Mouse (Mus musculus): Measurements from ENCODE around the gene Zfp697.

Zfp697 gene

DNA sequence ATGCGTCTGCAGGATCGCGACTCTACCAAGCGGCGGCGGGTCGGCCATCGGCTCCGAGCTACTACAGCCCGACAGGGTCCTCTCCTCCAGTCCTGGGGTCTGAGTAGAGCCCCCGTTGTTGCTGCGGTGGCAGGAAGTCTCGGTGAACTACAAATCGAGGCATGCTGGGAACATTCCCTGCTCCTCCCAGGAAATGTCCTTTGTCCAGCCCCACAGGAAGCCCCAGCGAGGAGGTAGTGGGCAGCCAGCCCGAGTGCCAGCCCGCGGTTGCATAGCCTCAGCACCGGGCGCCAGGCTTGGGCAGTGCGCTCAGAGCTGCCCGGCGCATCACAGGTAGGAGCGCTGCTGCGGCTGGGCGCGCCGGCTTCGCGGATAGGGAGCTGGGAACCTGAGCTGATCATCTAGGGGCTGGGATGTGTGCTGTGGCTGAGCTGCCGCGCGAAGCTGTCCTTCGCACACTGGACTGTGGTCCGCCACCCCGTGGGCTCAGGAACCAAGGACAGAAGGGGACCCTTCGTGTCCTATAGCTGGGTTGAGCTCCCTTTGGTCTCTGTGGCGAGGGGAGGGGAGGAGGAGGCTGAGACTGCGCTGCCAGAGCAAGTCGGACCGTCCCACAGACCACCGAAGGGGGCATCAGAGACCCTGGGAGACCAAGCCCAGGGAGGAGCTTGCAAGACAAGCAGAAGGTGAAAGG lies at the start of gene Zfp697:
Gene Zfp697, plus strand, starts transcription at position 216 of the 694 bp plus-strand sequence.
- peak; percentile 89 to 91 for DNase-seq

DNA sequence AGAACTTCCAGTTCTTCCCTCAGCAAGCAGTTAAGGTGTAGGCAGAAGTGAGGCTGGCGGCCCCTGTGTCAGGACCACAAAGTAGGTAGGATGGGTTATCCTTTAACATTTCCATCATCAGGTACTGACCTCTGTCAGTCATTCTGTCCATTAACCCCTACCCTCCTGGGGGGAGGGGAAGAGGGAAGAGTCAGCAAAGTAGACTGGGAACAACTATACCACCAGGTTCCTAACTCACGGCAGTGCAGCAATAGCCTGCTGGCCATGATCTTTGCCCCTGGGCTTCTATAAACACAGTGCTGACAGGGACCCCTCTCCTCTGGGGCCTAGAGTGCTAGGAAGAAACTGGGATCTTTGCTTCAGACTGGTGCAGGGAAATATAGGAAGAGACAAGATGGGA lies 48.3 kb upstream of the Zfp697 start:
- DNase-seq: no peak

DNA sequence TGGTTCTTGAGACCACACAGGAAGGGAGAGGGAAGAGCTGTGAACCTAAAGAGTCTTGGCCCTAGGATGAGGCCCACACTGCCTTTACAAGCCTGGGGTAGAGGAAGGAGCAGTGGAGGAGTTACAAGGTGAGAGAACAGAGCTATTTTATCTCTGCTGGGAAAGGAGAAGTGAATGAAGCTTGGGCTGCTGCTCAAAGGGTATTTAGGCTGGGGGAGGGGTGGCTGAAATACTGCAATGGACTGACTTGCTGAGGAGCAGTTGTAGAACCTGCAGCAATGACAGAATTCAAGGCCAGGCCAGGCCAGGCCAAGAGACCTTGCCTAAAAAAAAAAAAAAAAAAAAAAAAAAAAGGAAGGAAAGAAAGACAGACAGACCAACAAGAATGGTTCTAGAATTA lies 46.9 kb upstream of the Zfp697 start:
- no peak for DNase-seq

DNA sequence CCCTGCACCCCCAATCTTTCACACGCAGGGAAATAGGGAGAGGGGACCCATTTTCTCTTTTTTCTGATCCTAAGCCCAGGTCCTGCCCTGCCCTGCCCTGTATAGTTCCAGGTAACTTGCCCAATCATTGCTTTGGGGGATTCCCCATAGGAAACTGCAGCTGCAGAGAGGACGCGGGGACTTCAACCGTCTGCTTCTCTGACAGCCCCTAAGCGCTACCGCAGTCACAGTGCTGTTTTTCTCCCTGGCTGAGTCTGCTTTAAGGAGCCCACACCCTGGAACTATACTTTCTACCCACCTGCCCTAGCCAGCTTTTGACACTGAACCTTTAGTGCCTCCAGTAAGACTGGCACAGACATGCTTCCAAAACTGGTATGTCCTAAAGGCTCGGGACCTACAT lies 46.4 kb upstream of the Zfp697 start:
- DNase-seq: no peak

DNA sequence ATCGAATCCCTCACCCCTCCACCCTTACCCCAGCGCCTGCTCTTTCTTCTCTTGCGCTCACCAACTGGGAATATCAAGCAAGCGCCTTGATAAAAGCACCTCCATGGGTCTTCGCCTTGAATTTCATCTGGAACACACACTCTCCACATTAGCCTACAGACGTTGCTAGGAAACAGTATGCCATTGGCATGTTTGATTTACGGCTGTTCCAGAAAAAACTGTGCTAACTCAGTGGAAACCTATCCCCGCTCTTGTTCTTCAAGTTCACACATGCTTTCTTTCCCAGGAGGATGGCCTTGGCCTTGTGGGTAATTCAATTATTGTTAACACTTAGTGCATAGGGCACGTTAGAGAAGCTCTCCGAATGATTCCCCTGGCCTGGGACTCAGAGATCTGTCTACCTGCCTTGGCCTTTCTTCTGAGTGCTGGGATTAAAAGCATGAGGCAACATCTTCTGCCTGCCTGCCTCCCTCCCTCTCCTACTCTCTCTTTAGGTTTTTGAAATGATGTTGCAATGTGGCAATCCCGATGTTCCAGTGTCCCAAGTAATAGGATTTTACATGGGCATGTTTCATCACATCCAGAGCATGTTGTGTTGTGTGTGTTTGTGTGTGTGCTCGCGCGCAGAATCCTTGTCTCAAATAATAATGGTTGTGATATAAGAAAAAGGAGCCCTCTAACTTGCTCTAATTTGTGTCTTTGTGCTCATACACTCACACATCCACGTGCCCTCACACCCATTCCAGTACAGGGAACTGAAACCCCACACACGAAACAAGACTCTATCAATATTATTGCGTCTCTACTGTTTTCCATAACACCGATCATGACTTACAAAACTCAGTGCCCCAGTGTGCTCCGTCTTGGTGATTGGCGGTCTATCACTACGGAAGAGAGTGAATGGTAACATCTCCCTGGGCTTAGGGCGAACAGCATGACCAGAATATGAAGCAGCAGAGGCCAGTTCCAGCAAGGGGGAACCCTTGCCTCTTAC lies 45.3 kb upstream of the Zfp697 start:
- no peak for DNase-seq

DNA sequence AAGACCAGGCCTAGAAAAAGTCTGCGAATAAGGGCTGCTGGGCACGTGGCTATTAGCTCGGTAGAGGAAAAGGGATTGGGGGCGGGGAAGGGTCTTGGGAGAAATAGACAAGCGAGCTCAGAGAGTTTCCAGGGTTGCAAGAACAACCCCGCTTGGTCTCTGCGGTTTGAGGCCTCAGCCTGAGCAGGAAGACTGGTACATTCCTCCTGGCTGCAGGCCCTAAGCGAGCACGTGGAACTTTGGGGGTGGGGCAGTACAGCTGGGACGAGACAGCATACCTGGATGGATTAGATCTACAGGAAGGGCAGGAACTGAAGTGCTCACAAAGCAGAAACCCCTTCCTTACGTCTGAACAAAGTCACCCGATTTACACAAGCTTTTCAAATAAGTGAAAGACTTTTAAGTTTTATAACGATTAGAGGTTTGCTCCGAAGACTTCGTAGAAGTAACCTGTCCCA lies 43.6 kb upstream of the Zfp697 start:
- DNase-seq: peak; percentile 14 to 22

DNA sequence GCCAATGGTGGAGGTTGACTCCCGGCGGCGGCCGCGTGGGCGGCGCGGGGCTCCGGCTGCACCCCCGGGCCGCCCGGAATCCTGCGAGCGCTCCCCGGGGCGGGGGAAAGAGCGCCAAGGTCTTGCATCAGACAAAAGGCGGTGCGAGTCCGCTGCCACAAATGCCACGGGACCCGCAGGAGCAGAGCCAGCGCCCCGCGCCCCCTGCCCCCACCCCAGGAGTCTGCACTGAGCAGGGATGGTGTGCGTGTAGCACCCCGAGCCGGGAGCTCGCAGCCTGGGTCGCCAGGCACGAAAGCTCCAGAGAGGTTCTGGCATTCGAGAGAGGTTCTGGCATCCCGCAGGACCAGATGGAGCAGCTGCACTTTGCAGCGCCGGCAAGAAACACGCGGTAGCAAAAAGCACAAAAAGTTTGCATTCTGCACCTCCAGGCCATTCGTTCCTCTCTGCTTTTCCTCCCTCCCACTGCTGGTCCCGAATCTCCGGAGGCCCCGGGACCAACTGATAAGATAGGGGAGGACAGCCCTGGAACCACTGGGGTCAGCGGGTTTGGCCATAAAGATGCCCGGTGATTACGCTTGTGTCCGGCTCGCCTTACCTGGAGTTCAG lies 43.1 kb upstream of the Zfp697 start:
- peak; percentile 20 for DNase-seq

DNA sequence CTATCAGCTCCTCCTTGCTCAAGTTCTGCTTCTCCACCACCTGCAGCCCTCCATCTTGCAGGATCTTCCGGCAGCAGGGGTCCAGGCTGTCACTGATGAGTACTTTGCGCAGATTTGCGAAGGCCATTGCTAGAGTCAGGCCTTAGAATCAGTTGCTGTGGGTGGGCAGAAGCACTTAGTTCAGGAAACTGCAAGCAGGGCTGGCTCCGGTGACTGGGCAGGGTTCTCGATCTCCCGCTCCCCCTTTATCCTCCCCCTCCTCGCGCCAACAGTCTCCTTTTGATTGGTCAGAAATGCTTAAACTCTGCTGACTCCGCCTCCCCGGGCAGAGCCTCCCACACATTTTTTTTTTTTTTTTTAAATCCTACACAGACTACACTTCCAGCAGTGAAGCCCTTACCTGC lies 42.6 kb upstream of the Zfp697 start, which contains the start of gene Phgdh:
Gene Phgdh, minus strand, starts transcription at position 285 of the 404 bp plus-strand sequence.
- peak; percentile 19 for DNase-seq

DNA sequence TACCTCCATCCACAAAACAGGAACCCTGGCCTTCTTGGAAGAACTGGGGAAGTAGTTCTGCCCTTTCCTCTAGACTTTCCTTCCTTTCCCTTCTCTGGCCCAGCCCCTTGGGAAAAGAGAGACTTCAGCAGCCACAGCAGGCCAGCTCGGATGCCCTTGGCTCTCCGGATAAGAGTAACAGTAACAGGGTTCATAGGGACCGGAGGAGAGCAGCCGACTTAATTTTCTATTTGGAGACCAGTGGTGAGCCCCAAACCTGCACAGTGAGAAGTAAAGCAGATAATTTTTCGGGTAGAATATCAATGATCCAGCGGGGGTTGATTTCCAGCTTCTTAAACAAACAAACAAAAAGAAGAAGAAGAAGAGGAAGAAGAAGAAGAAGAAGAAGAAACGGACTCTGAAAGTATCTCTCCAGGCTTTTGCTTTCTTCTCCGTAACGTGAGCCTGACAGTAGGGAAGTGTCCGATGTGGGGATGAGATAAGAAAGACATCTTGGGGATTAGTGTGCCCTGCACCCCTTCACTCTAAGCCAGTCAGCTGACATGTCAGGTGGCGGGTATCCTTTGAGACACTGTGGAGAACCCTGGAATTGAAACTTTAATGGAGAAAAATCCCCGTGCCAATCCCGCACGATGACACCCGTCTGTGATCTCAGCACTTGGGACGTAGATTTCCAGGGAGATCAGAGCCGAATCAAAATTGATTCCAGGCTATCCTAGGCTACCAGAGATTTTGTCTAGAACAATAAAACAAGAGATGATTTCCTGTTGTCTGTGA lies 41.3 kb upstream of the Zfp697 start:
- no peak for DNase-seq

DNA sequence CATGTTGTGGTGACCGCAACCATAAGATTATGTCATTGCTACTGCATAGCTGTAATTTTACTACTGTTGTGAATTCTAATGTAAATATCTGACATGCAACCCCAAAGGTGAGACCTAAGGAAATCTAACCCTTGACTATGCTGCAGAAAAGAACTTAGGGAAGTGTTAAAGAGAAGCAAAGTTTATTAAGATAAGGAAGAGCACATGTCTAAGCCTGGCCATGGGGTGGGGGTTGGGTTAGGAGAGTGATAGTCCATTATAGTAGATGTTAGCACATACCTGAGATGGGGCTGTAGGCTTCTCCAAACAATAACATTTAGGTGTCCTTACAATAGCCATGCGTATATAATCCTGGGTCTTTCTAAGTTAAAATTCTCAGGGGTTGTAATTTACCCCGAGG lies 39.0 kb upstream of the Zfp697 start:
- DNase-seq: no peak

DNA sequence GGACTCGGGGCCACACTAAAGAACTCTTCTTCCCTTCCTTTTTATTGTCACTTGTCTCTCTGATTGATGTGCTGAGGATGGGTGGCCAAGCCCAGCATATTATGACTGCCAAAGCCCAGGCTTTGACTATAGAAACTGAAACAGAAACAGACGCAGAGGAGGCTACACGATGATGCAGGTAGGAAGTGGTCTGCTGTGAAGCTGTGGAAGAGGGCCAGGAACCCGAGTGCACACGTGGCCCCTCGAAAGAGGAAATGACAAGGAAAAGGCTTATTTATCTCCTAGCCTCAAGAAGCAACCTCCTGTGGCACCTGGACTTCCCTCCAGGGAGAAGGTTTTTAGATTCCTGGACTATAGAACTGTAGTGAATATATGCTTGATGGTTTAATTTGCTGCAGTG lies 34.2 kb upstream of the Zfp697 start:
- no peak for DNase-seq

DNA sequence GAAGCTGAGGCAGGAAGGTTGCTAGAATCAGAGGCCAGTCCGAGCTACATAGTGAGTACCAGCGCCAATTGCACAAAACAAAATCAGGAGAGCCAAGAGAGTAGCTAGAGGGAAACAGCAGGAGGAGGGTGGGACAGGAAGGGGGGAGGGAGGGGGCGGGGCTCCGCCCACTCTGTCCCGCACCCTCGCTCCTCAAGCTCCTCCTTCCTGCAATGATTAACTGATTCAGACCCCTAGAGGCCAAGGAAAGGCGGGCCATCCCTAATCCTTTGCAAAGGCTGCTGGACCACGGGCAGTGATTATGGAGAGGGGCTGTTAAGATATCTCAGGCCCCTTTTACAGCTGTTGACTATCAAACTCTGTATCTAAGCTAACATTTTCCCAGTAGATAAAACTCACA lies 33.6 kb upstream of the Zfp697 start:
- DNase-seq: no peak

DNA sequence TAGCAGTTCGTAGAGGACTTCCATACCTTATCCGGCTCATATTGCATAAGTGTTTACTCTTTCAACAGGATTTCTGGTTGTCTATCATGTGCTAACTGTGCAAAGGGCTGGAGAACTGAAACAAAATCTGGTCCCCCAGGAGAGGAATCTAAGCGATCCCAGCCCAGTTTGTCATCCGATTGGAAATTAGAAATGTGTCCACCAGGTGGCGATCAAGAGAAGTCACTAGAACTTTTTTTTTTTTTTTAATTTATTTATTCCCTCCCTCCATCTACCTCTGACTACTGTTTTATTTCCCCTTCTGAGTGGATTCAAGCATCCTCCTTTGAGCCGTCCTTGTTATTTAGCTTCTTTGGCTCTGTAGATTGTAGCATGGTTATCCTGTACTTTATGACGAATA lies 28.4 kb upstream of the Zfp697 start:
- DNase-seq: peak; percentile 55 to 72

DNA sequence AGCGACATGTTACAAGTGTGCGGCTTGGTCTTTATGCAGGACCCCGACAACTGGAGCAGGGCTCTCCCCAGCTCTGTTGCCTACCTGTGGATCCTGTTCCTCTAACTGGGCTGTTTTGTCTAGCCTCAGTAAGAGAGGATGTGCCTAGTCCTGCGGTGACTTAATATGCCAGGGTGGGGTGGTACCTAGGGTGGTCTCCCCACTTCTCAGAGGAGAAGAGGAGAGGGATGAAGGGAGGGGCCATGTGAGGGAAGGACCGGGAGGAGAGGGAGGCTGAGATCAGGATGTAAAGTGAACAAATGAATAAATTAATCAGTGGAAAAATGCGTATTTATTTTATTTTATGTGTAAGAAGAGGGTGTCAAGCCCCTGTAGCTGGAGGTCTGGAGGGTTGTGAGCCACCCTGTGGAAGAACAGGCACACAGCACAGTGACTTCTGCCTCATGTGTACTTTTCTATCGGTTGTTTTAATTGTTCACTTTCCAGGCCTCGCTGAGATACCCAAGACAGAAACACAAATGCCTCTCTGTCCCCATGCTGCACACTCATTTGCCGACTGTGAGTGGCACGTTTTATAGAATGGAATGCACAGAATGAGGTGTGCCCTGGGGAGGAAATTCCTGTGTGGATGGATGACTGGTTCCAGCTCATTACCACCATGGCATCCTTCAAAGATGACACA lies 26.8 kb upstream of the Zfp697 start:
- no peak for DNase-seq

DNA sequence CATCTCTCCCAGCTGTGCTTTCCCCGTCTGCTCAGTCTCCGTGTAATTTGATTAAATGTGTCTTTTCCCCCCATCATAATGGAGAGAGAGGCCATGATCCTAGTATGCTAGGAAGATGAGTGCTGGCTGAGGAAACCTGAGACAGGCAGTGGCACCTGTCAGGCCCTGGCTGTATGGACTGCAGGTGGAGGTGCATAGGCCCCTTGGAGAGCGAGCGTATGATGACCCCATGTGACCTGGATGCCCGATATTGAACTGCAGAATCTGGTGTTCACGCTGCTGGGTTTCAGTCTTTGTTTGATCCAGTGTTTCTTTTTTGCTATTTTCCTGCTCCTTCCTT lies 26.3 kb upstream of the Zfp697 start:
- no peak for DNase-seq

DNA sequence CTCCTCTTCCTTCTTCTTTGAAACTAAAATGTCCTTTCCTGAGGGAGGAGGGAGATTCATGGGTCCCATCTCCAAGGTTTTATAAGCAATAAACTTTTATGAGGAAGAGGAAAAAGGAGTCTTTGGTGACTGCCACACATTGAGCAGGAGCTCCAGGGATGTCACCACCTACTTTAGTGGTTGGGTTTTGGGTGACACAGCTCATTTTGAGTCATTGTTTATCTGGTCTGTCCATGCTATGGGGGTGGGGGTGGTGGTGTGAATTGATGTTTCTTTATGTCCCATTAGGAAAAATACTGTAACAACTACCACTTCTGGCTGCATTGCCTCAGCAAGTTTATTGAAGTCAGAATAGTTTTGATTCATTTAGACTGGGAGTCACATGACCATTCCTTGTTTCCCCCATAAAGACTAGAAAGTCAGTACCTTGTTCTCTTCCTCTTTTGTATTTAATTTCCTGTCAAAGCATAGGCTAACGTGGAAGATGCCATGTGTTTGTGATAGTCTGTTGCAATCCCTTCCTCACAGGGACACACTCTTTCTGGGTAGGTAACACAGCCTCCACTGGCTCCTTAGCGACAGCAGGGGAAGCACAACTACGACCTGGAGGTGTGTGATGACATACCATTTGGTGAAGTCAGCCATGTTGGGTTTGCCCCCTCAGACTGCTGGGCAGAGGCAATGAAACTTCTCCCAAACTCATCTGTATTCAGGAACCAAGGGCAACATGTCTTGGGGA lies 25.5 kb upstream of the Zfp697 start:
- no peak for DNase-seq

DNA sequence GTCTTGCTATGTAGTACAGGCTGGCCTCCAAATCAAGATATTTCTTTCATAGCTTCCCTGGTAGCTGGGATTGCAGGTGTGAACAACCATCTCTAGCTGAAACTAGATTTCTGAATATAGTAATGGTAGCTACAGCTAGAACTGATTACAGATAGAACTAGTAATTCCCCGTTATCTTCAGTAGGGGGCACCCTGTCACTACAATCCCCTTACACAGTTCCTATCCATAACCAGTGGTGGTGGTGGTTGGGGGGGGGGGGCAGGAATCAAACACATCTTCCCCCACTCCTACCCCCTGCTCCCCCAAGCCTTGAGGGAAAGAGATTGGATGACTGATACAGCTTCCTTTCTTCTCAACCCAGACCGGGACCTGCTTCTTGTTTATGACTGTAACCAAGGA lies 19.5 kb upstream of the Zfp697 start:
- peak in 1 of 2 experiments; percentile 46 for DNase-seq

DNA sequence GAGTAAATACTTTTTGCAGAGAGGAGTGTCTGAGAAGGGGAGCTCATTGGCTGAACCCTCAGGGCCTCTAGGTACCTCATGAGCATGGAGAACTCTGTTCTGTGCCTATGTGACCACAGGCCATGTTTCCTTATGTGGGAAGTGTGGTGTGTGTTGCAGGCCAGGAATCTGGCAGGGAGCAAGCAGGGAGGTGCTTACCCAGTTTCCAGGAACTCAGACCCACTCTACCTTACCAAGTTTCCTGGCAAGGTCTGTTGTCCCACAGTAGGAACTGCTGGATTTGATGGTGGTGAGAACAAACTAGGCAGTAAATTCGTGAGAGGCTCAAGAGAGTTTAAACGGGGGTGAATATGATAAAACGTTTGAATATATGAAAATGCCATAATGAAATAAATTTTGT lies 16.2 kb upstream of the Zfp697 start:
- no peak for DNase-seq

DNA sequence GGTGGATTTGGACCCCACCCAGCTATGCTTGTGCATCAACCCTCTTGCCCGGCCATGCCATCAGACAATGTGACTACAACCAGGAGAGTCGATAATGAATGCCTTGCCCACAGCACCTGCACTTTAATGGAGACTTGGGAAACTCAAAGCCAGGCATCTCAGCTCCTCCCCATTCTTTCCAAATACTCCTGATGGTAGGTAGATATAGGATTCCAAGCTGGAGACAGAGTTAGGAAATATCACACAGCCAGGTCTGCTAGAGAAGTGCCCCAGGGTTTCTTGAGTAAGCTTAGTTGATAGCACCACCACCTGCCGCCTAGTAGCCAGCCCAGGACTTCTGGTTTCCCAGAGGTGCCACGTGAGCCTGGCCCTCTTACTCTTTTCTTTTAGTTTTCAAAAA lies 15.4 kb upstream of the Zfp697 start:
- no peak for DNase-seq

DNA sequence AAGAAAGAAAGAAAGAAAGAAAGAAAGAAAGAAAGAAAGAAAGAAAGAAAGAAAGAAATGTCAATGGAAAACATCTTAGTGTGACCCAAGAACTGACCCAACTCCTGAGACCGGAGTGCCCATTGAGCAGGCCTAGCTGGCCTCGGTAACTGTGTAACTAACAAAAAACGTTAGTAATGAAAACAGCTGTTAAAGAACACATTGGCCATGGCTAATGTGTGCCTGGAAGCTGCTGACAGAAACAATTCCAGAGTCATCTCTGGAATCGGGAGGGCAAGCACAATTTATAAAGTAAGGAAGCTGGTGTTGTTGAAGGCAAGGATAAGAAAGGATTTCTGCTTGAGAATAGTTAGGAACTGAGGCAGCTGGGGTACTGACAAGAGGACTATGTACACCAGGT lies 14.0 kb upstream of the Zfp697 start:
- DNase-seq: no peak

DNA sequence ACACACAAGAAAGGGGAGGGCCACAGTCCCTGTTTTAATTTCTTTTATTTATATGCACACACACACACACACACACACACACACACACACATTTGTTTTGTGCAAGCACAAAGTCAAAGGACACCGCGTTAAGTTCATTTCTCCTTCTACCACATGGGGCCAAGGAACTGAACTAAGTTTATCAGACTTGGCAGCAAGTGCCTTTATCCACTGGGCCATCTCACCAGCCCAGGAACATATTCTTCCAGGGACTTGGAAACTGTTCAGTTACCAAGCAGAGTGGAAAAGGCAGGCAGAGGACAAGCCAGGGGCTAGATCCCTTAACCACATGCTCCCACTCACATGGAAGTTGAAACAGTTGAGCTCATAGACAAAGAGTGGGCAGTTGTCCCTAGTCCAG lies 13.5 kb upstream of the Zfp697 start:
- DNase-seq: no peak

Data from cerebellum, postnatal 36 days (tissue).